Mouse (Mus musculus): Measurements from ENCODE around the gene Mak.

Mak gene

DNA sequence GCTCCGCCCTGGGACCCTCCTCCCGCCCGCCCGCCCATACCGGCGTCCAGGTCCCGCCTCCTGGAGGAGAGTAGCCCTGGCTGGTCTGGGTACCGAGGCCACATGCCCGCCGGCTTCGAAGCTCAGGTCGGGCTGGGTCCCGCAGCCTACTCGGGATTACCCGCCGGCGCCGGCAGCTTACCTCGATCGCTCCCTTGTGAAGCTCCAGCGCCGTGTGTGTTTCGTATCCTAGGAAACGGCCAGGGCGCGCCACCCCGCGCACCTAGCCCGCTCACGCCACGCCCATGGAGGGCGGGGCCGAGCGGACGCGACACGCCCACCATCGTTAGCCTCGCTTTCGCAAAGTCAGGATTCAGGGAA, at the start of gene Mak:
TSS of gene Mak (minus strand) at position 286 of the 360 bp plus-strand sequence.
- peak; percentile 44 to 57 for DNase-seq (ENCODE audit: low spot score in 2 of 2)

GRCm38 (mm10) chr13:41129061-41129460, 49.6 kb upstream of the Mak start:
- DNase-seq (ENCODE audit: low spot score in 2 of 2) = peak; percentile 4 to 8

DNA sequence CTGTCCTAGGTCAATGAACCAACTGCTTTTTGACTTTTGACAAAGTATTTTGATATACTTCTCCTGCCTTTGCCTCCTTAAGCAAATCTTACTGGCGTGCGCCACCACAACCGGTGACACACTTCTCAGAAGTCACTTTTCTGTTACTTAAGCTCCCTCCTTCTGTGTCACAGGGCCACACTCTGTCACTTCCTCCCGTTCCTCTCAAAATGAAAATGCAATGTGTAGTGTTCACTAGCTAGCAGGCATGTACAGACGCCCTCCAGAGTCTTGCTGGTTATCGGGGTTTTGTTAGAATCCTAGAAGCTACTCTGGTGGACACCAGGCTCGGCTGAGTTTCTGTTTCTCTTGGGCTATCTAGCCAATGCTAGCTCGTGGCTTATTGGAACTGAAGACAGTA, 48.8 kb upstream of the Mak start:
- DNase-seq (ENCODE audit: low spot score in 2 of 2) = no peak

DNA sequence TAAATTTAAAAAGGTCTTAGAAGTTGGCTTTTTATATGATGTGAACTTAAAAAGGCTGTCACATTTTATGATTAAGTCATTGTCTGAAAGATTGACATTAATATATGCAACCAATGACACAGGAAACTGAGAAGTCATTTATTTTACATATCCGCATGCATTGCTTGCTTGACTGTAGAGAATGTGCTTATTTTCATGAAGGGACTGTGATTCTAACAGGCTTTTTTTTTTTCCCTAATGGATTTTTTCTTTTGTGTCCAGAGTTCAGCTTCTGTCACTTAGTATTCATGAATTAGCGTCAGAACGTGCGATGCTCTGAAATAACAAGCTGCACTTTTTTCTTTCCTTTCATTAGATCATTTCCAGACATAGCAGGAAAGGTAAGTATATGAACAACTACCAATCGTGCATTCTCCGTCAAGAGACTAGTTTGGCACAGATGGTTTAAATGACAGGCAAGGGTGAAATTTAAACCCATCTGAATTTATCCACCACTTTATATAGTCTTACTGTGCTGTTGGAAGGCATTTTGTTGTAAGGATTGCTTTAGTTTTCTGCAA, 44.2 kb upstream of the Mak start:
- no peak for DNase-seq (ENCODE audit: low spot score in 2 of 2)

- no peak for DNase-seq (ENCODE audit: low spot score in 2 of 2)
These were observed 39.8 kb upstream of the Mak start for GRCm38 (mm10) chr13:41119152-41119945.

DNA sequence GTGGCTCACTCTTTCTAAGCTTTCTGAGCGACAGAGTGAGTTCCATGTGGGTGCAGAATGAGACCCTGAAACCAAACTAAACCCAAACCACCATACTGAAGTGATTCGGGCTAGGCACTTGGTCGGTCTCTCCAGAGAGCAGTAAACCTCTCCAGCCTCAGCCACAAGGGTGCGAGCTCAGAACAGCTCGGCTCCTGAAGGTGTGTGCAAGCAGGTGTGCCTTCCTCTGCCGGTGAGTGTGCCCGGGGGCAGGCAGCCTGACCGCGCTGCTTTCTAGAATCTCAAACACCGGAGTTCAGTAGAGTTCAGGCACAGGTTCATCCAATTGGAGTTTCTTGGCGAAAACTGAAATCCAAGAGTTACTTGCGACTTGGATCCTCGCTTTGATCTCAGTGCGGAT, 34.4 kb upstream of the Mak start, which contains the start of gene Sycp2l:
TSS of gene Sycp2l (plus strand) at position 368 of the 400 bp plus-strand sequence.
- DNase-seq (ENCODE audit: low spot score in 2 of 2) = no peak

- DNase-seq (ENCODE audit: low spot score in 2 of 2) = no peak
These were observed 31.4 kb upstream of the Mak start, which contains the start of gene Gcm2 for GRCm38 (mm10) chr13:41110935-41111334. TSS of gene Gcm2 (minus strand) at chr13:41111035.

DNA sequence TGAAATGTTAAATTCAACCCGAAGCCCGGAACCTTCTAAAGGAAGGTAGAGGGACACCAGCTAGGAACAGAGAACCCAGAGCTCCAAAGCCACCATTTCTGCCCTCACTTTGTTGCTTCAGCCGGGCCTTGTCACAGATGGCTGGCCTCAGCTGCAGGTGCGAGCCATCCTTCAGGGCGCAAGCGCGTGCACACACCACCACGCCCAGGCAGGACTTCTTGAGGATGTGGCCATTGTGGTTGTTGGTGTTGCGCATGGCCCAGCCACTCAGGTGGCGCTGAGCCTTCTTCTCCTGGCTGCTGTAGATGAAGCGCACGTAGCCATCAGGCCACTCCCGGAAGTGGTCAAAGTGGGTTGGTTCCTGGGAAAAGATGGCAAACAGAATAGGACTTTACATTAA, 26.0 kb upstream of the Mak start:
- DNase-seq (ENCODE audit: low spot score in 2 of 2) = no peak

DNA sequence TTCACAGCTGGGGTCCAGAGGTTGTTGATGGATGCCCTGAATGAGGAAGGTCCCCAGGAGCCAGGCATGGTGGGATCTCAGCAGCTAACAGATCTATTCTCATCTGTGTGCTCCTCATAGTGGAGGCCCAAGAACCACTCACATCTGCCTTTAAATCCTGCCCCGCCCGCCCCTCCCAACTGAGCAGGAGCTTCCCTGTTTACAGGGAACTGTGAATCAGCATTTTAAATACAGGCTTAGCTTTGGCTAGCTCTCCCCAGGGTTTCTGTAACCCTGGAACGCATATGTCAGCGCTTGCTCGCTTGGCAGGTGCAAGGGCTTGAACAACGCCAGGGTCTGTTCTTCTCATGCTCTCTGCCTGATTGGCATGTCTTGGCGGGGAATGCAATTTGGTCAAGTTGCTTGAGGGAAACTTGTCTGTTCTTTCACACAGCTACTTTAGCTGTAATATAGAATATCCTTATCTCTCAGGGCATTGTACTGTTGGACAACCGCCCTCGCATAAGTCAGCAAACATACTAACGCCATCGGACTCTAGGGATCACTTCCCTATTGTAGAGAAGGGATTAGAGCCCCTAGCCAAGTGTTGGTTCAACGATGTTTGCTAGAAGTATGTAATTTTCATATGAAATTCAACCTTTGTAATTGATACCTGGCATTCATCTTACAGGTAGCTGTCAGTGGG, 24.5 kb upstream of the Mak start:
- DNase-seq (ENCODE audit: low spot score in 2 of 2) = no peak

DNA sequence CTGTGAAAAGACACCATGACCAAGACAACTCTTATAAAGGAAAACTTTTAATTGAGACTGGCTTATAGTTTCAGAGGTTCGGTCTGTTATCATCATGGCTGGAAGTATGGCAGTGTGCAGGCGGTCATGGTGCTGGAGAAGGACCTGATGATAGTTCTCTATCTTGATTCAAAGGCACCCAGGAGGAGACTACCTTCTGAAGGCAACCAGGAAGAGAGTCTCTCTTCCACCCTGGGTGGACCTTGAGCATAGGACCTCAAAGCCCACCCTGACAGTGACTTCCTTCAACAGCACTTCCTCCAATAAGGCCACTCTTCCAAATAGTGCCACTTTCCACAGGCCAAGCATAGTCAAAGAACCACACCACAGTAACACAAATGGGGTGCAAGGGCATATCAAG, 20.5 kb upstream of the Mak start:
- DNase-seq (ENCODE audit: low spot score in 2 of 2) = no peak

DNA sequence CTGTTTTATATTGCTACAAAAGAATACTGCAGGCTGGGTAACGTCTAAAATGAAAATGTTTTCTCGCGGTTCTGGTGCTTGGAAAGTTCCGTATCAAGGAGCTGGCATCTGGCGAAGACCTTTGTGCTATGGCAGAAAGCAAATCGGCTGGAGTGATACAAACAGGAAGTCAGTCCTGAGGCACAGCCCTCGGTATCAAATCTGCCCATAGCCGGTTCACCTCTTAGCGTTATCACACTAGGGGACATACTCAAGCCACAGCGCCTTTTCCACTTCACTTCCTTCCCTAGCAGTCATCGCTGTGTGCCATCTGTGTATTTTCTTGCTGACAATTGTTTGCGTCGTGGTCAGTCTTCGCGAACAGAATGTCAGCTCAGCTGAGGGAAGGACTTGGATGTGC, 18.8 kb upstream of the Mak start:
- no peak for DNase-seq (ENCODE audit: low spot score in 2 of 2)

DNA sequence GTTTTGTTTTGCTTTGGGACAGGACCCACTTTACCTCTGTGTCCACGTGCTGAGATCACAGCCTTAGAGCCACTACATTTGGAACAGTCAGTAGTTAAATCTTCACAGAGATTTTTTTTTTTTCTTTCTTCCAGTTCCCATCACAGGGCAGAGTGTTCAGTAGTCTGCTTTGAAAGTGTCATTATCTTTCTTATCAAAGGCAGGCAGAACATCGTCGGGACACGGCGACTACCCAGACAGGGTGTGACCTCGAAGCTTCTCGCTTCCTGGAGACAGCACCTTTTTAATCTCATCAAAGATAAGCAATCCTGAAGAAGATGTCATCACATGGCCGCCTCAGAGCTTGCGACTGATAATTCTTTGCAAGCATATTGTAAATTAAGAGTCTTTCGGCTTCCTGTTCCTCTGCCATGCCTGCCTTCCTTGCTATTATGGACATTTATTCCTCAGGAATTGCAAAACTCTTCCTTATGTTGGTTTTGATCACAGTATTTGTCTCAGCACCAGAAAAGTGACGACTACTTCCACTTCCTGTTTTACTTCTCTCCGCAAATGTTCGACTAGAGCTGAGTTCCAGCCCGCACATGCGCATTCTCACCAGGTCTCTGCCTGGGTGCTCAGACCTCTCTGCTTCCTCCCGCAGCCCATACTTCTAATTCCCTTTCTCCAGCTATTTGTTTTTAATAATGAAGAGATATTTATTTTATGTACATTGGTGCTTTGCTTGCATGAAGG, 18.0 kb upstream of the Mak start:
- DNase-seq (ENCODE audit: low spot score in 2 of 2) = no peak

- no peak for DNase-seq (ENCODE audit: low spot score in 2 of 2)
These were observed 14.7 kb upstream of the Mak start for GRCm38 (mm10) chr13:41094160-41094559.

DNA sequence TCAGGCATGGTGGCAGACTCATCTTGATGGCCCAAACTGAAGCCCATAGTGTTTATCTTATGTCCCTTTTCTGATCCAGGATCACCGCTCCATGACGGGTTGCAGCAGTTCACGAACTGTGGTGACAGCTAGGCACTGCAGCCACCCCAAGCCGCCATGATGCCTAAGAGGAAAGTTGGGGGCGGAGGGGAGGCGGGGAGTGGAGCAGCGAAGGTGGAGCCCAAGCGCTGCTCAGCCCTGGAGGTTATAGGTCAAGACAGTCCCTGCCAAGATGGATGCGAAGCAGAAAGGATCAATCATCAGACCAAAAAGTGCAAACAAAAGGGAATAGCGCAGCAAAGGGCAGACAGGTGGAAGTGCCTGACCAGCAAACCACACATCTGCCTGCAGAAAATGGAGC, 11.8 kb upstream of the Mak start:
- no peak for DNase-seq (ENCODE audit: low spot score in 2 of 2)

DNA sequence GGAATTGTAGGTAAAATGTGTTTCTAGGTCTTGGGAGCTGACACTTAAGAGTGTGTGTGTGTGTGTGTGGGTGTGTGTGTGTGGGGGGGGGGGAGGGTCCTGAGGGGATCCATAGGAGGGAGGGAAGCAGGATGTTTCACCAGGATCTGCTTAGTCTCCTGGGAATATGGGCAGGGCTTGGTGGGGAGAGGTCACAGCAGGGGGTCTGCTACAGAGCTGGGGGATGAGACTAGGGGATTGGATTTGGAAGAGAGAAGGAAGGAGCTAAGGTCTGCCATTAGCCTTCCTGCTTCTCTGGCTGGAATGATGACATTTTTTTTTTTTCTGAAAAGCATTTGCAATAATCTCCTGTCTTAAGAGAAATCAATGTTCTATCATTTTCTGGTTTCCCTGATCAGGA, 9.2 kb upstream of the Mak start:
- no peak for DNase-seq (ENCODE audit: low spot score in 2 of 2)

- no peak for DNase-seq (ENCODE audit: low spot score in 2 of 2)
These were observed 5.6 kb upstream of the Mak start for GRCm38 (mm10) chr13:41085140-41085539.

- no peak for DNase-seq (ENCODE audit: low spot score in 2 of 2)
These were observed 5.0 kb upstream of the Mak start for GRCm38 (mm10) chr13:41084521-41084920.

- DNase-seq (ENCODE audit: low spot score in 2 of 2) = no peak
These were observed 1.2 kb upstream of the Mak start for GRCm38 (mm10) chr13:41080700-41081099.

DNA sequence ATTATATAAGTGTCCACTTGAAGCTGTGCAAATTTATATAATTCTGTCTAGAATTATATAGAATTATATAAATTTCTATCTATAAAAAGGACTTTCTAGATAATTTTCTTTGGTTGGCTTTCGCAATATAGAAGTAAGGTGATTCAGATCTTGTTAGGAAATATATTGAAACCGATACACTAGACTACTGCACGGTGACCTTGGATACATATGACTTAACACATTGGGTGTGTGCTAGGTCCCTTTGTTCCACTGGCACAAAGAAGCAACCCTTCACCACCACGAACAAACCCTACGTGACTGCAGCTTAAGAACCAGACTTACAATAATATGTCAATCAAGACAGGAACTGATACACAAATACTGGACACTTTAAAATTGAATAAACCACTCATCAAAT, 353 bp upstream of the Mak start:
- no peak for DNase-seq (ENCODE audit: low spot score in 2 of 2)

DNA sequence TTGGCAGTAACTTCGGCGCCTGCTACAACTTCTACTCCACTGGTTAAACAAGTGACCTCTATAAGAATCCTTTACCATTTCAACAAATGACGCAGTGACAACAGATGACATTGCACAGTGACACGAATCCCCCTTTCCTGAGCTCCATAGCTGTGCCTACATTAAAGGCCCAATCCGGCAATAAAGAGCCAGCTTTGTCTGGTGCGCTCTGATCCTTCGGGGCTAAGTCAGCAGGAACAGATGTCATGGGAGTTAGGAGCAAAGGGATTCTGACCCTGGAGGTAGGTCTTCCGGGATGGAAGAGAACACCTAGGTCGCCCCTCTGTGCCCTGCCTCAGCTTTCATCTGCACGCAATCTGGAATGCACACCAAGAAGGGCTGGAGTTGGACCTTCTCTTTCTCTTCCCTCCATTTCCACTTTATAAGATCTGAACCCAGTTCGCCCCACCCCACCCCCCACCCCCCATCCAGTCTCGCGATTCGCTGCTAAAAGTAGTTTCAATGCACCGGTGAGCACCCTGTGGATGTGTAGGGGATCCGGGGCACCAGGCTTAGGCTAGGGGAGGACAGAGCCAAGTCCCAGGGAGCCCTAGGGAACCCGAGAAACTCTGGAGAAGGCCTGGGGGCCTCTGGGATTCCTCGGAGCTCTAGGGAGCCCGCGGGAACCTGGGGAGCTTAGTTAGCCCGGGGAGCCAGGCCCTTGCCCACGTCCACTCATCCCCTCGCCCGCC, 651 bp downstream of the Mak start:
- DNase-seq (ENCODE audit: low spot score in 2 of 2) = no peak

DNA sequence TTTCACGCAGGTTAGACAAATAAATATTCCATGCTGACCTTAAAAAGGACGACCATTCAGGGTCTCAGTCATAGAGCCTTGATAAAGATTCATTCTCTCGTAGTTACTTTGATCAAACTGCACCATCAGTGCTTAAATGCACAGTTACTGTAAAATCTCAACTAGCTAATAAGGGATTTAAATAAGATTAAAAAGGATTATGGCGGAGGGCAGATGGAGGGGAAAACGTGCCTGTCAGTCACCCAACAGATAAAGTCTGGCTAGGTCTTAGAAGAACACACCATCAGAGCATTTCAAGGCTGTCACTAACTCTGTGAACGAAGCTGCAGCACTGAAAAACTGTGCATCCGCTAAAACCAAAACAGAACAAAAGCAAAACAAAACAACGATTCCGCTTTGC, 1.6 kb downstream of the Mak start:
- no peak for DNase-seq (ENCODE audit: low spot score in 2 of 2)

DNA sequence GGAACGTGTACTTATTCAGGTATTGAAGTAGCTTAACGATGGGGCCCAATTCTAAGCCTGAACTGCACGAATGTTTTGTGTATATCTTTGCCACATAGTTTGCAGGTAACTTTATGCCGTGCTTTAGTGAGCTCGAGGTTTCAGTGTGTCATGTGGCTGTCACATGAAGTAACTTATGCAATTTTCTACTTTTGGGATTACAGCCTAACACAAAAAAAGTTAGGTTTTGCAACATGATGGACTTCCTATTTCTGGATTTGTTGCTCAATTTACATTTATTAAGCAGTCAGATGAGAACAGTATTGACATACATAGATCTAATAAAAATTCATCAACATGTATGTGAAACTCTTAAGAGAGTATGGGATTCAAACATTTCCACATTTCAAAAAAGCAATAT, 5.7 kb downstream of the Mak start:
- DNase-seq (ENCODE audit: low spot score in 2 of 2) = no peak

Data from frontal cortex, postnatal 14 days (tissue).